Mouse (Mus musculus) heart, postnatal 0 days (tissue): ENCODE data around the gene Bub1.
A peak's percentile ranks its signal among the peaks of the same experiment; 100 is the strongest.

Experiments used
- CTCF ChIP-seq: IDR thresholded peaks from 2 replicates; pipeline ENCODE4 v1.5.1; 2016; ENCODE audit warnings: antibody characterized with exemption, control low read depth, low read depth
- EP300 ChIP-seq: IDR thresholded peaks from 2 replicates; pipeline ENCODE4 v1.6.1; 2016; ENCODE audit warnings: antibody characterized with exemption, low read depth

DNA sequence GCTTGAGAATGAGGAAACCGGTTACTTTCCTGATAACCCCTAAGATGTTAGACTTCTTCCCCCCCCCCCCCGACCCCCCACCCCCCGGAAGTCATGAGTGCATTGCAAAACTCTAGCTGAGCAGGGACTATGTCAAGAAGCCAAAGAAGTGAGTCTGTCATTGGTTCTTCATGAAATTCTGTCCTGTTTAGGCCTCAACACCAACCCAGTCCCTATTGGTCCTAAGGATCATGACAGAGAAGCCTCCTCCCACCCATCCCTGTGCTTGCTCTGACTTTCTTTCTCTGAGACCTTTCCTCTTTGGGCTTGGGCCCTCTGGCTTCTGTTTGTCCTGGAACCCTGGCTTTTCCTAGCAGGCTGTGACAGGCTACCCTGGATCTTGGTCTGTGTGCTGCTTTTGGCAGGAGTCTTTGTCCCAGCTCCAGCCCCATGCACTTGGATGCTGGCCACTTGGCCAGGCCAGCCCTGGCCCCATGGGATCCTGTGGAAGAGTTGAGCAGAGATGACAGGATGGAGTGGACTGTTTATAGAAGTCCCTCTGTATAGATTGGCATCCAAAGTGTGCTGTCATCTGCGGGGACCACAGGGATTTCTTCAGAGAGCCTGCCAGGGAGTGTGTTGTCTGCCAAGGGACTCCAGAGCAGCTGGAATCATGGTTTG, 22.8 kb upstream of the Bub1 start:
- peak; percentile 76; the same call in 1 of the 2 replicates for TF ChIP-seq EP300
- TF ChIP-seq CTCF, result no peak
